12 mouse cellular contexts compared by ENCODE assay signal in genomic region chr1:43528275-43528674, GRCm38 (mm10).
"Had no signal": no experiment of that assay in that cellular context is flagged by ENCODE, and none has a peak within 500 bp of the region (broad histone marks: within the 10 kb centered on the region; RNA-seq: fewer than 3 reads in every experiment).

No protein-coding gene starts in this region.

- DNase-seq: gastrocnemius, postnatal 14 days; gastrocnemius, postnatal 36 days; heart, adult 11 months; heart, adult 2 months; heart, postnatal 14 days; heart, postnatal 36 days; kidney, adult 11 months; kidney, adult 2 months; kidney, adult 9 months; kidney, postnatal 14 days; kidney, postnatal 36 days; layer of hippocampus, postnatal 36 days had no signal
